Mouse (Mus musculus): ENCODE results near the gene Ttc28.

DNA sequence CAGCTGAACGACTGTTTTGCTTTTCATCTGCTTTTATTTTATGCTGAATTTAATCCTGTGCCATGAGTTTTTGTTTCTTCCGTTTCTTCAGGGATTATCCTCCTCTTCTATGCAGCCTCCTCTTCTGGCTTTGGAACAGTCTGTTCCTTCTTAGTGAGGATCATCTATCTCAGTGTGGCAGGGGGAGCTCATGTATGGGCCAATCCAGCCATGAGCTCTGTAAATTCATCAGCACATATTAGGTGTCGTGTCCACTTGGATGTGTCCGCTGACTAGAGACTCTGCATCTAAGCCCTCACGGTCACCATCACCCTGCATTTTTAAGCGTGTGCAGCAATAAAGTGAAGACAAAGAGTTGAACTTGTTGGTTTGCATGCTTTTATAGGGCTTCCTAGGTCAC, 128.8 kb downstream of the Ttc28 start:
- no peak for TF ChIP-seq POLR2A (IDR thresholded peaks at IDR 0.05; ENCODE audit: extremely low read depth, insufficient read depth, low read length)
- TF ChIP-seq CTCF (IDR thresholded peaks at IDR 0.05; ENCODE audit: low read depth, low read length), result no peak
